Mouse (Mus musculus) spleen, postnatal 14 days (tissue): ENCODE data around the gene Mrps27.

Experiments
- DNase-seq, 2 experiments: peaks; one replicate each; pipeline ENCODE4 v3.0.0; 2021 to 2022; ENCODE audit warnings: low spot score in 2 of 2

Gene Mrps27

DNA sequence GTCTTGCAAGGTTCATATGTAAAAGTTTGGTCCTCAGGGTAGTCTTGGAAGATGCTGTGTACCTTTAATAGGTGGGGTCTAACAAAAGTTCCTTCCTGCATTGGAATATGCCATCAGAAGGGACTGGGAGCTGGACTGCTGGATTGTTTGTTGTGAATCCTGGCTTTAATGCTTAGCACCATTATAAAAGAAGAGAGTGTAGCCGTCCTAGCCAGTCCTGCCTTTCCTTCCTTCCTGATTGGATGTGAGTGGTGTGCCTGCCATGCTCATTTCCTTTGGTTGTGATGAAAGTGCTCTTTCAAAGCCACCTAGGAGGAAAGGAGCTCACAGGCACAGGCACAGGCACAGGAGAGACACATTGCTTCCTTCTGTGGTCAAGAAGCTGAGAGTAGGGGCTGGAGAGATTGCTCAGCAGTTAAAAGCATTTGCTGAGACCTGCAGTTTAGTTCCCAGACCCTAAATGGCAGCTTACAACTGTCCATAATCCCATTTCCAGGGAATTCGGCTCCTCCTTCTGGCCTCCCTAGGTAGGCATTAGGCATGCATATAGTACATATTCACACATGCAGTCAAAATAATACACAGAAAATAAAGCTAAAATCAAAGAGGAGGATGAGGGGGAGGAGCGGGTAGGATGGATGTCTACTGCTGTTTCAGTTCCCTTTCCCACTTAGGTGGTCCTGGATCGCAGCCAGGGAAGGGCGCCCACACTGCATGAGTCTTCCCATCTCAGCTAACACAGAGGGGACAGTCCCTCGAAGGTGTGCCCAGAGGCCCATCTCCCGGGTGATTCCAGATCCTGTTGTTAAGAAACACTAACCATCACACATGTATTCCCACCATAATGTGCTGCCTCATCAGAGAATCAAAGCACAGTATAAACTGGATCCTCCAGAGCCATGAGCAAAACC lies 43.6 kb downstream of the Mrps27 start:
- no peak for DNase-seq

GRCm38 (mm10) chr13:99391417-99391816 lies 46.8 kb downstream of the Mrps27 start:
- DNase-seq, result no peak

DNA sequence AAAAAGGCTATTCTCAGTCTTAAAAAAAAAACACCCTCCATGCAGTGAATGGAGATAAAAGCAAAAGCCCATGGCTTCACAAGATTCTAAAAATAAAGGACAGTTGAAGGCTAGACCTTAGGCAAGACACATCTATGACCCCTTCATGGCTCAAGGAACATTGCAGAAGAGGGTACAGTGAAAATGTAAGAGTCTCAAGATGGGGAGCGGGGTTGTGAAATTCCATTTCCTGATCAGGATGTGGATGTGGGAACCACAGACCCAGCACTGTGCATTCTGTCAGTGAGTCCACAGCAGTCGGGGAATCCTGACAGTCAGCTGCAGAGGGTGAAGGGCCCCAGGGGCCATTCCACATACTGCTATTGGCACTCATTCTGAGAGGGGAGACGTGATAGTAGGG lies 48.5 kb downstream of the Mrps27 start:
- DNase-seq, result no peak

GRCm38 (mm10) chr13:99394694-99395093 lies 50.1 kb downstream of the Mrps27 start:
- DNase-seq, result no peak

DNA sequence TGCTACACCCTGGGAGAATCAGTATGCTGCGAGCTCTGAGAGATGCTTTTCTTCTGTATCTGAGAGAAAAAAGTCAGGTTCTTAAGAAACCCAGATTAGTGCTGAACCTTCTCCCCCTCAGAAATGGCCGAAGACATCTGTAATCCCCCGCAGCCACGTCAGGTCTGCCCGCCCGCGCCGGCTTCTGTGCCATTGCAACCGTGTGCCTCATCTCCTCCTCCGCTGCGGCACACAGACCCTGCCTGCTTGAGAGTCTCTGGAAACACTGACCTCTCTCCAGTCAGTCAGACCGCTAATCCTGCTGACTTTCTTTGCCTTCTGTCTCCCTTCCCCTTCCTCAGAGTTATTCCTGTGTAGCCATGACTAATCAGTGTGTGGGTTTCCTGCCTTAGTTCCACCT lies 50.9 kb downstream of the Mrps27 start:
- no peak for DNase-seq

GRCm38 (mm10) chr13:99397228-99397627 lies 52.6 kb downstream of the Mrps27 start:
- DNase-seq, result no peak

DNA sequence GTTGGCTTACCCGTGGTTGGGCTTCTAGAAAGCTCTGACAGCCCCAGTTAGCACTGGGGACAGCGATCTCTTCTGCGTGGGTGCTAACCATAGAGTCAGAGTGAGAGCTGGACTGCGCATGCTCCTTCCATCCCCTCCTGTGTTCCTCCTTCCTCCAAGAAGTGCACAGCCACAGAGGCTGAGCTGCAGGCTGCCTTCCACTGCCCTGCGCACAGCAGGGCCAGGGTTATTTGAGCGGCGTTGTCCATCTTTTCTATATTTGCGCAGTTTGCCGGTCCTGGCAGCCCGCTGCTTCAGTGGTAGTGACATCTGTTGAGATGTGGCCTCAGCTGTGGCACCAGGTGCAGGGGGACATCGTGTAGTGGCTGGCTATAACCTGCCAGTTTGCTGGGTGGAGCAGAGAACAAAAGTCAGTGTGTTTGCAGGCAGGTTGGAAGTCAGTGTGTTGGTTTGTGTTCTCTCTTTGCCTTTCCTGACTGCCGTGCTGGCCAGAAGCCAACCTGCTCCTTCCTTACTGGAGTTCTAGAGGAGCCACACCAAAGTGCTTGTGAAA lies 53.6 kb downstream of the Mrps27 start:
- no peak for DNase-seq

DNA sequence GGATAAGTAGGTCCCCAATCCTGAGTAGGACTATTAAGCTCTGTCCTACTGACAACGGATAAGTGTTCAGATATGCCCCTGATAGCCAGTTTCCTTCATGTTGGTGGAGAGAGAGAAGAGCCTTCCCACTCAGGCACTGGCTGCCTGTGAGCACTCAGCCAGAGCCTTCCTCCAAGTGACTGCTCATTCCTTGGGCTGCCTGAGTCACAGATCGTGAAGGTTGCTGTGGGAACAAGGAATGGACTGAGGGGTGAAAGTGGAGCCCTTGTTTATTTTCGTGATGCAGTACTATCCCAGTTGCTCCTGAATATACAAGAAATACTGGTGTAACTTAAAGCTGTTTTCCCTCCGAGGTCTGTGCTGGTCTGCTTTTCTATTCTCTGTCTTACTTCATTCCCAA lies 54.8 kb downstream of the Mrps27 start:
- no peak for DNase-seq

- no peak for DNase-seq
Observed at GRCm38 (mm10) chr13:99409216-99409615, 64.6 kb downstream of the Mrps27 start.

- no peak for DNase-seq
Observed at GRCm38 (mm10) chr13:99410611-99411515, 66.3 kb downstream of the Mrps27 start.

DNA sequence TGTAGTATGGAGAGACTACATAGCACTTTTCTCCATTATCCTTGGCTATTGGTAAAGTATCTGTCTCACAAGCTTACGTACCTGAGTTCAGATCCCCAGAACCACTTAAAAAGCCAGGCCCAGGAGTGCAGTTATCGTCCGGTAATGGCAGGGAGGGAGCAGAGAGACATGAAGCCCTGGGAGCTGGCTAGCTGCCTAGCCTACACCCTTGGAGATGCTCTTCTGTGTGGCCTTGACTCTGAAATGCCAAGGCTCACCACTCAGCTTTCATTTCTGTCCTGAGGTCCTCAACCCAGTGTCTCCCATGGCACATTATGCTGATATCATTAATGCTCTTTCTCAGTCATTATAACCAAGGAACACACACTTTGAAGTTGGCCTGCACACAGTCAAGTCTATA lies 67.2 kb downstream of the Mrps27 start:
- no peak for DNase-seq

GRCm38 (mm10) chr13:99412477-99413080 lies 68.0 kb downstream of the Mrps27 start:
- no peak for DNase-seq

DNA sequence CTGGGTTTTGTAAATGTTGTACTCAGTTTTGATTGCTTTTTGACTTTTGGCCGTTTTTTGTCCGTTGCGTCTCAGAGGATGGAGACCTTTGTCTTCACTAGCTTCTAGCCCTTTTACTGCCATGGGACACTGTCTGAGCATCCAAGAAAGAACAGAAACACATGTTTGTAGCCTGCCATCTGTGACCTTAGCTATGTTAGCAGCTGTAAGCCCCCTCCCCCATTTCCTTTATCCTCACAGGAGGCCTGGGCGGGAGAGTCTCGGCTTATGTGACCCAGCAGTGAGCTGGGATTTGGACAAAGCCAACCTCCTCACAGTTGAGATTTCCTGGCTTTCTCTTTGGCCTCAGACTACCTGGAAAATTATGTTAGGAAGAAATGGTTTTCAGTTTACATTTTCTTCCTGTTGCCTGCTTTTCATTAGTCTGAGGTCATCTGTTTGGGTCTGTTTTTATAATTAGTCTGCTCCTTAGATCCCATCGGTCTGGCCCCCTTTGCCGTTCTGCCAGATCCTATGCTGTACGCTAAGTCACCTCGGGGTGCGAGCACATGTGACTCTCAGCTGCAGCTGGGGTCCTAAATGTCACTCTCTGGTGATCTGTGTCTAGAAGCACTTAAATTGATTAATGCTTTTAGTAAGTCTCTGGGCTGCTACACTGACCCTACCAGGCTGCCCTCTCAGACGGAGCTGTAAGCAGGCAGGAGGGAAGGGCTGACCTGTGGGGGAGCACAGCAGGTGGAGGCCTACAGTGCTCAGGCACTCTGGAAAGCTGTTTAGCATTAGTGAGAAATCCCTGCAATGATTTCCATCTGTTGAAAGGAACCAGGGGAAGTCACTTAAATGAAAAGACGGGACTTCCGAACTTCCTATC lies 69.1 kb downstream of the Mrps27 start:
- DNase-seq, result no peak

GRCm38 (mm10) chr13:99414352-99414742 lies 69.8 kb downstream of the Mrps27 start:
- DNase-seq, result no peak

DNA sequence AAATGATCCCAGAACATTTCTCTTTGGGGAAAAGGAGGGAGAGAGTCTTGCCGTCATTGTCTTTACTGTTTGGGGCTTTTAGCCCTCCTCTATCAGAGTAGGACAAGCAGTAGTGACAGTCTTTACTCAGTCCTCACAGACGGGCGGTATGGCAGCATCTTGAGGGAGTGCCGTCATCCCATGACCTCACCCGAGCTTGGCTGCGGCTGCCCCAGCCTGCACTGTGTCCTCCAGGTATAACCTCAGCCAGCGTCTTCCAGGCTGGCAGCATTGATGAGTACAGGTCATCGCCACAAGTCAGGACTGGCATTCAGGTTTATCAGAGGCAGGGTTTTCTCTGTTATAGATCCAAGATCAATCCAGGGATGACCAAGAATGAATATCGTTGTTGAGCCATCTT lies 72.0 kb downstream of the Mrps27 start:
- DNase-seq, result no peak

- DNase-seq, result no peak
Observed at GRCm38 (mm10) chr13:99423581-99423980, 79.0 kb downstream of the Mrps27 start.

- no peak for DNase-seq
Observed at GRCm38 (mm10) chr13:99433068-99434008, 88.8 kb downstream of the Mrps27 start.

GRCm38 (mm10) chr13:99434494-99434893 lies 89.9 kb downstream of the Mrps27 start:
- no peak for DNase-seq

GRCm38 (mm10) chr13:99437051-99437450 lies 92.5 kb downstream of the Mrps27 start:
- DNase-seq, result no peak

DNA sequence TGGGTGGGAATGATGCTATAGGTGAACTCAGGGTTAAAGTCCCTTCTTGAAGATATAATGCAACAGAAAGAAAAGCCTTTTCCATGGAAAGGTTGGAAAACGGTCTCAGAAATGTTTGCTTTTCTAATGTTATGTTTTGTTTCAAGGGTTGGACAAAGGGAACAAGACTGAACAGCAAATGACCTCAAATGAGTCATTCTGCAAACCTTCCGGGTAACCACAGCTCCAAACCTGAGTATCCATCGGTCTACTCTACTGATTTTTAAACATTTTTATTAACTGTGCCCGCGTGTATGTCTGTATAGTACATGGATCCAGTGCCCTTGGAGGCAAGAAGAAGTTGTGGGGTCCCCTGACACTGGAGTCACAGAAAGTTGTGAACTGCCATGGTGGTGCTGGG lies 94.8 kb downstream of the Mrps27 start:
- no peak for DNase-seq
